ENCODE assay signal across 24 mouse cellular contexts in the genomic region with DNA sequence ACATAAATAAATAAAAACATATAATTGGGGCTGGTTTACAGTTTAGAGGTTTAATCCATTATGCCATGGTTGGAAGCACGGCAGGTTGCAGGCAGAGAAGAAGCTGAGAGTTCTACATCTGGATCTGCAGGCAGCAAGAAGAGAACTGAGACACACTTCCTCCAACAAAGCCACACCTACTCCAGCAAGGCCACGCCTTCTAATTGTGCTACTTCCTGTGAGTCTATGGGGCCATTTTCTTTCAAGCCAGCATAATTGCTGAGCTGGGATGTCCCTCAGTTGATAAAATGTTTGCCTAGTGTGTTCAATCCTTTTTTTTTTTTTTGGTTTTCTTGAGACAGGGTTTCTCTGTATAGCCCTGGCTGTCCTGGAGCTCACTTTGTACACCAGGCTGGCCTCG.
"Had no signal": no experiment of that assay in that cellular context is flagged by ENCODE, and none has a peak within 500 bp of the region (broad histone marks: within the 10 kb centered on the region; RNA-seq: fewer than 3 reads in every experiment).

No protein-coding gene starts in this region.

- H3K27ac ChIP-seq: heart, embryonic 13.5 days; heart, embryonic 15.5 days; hindbrain, embryonic 10.5 days; hindbrain, embryonic 12.5 days; hindbrain, embryonic 14.5 days; intestine, embryonic 15.5 days; layer of hippocampus, adult 2 months; left cerebral cortex, adult 2 months; limb, embryonic 10.5 days; limb, embryonic 12.5 days; liver, embryonic 13.5 days had no signal

- H3K4me3 ChIP-seq: heart, embryonic 13.5 days; heart, embryonic 15.5 days; hindbrain, embryonic 10.5 days; hindbrain, embryonic 12.5 days; intestine, embryonic 15.5 days; layer of hippocampus, adult 2 months; left cerebral cortex, adult 2 months; limb, embryonic 10.5 days; limb, embryonic 12.5 days; liver, embryonic 13.5 days had no signal

- DNase-seq: gastrocnemius, postnatal 14 days; gastrocnemius, postnatal 36 days; heart, adult 11 months; heart, postnatal 14 days; heart, postnatal 4 days; kidney, adult 18-20 months; kidney, adult 8-10 months; kidney, postnatal 10 days; kidney, postnatal 4 days; liver; liver, embryonic 13.5 days had no signal

- ATAC-seq: hindbrain, embryonic 16.5 days; inflammation-experienced regulatory T-cells, adult 6 months; intestine, embryonic 15.5 days; intestine, postnatal 0 days had no signal

- H3K4me1 ChIP-seq: hindbrain, embryonic 10.5 days; hindbrain, embryonic 12.5 days; intestine, embryonic 15.5 days; limb, embryonic 10.5 days; limb, embryonic 12.5 days; liver, embryonic 13.5 days had no signal

- H3K27me3 ChIP-seq: heart, embryonic 13.5 days; heart, embryonic 15.5 days; hindbrain, embryonic 12.5 days; intestine, embryonic 15.5 days; limb, embryonic 12.5 days; liver, embryonic 13.5 days had no signal

- H3K9ac ChIP-seq: heart, embryonic 13.5 days; heart, embryonic 15.5 days; hindbrain, embryonic 12.5 days; hindbrain, embryonic 14.5 days; intestine, embryonic 15.5 days; limb, embryonic 12.5 days; liver, embryonic 13.5 days had no signal

- H3K36me3 ChIP-seq: heart, embryonic 13.5 days; heart, embryonic 15.5 days; hindbrain, embryonic 10.5 days; hindbrain, embryonic 12.5 days; intestine, embryonic 15.5 days; limb, embryonic 10.5 days; limb, embryonic 12.5 days; liver, embryonic 13.5 days had no signal
